Mouse (Mus musculus) forebrain, embryonic 10.5 days (tissue): ENCODE data around the gene Gm20422. TPM values are rescaled to one million over a fixed set of nuclear protein-coding genes. Genes with fewer than 3 reads are reported as not detected.
A peak's percentile ranks its signal among the peaks of the same experiment; 100 is the strongest.

Experiments used
- DNase-seq: peaks from one replicate; pipeline ENCODE4 v3.0.0-alpha.2; 2017; ENCODE audit warnings: low spot score; ENCODE audit errors: extremely low spot score
- H3K27ac ChIP-seq: fragments of 300-500 bp; sonication (generic); 2 replicates; pipeline ENCODE4 v1.5.1; 2016; ENCODE audit warnings: mild to moderate bottlenecking
- H3K27me3 ChIP-seq: fragments of 300-500 bp; sonication (generic); 2 replicates; pipeline ENCODE4 v1.6.1; 2016; ENCODE audit warnings: mild to moderate bottlenecking; ENCODE audit not compliant: poor library complexity, severe bottlenecking
- H3K36me3 ChIP-seq: fragments of 300-500 bp; sonication (generic); replicated peaks from 2 replicates; pipeline ENCODE4 v1.6.1; 2016; ENCODE audit warnings: mild to moderate bottlenecking, moderate library complexity
- H3K4me1 ChIP-seq: fragments of 300-500 bp; sonication (generic); 2 replicates; pipeline ENCODE4 v1.6.1; 2016
- H3K4me3 ChIP-seq: fragments of 300-500 bp; sonication (generic); 2 replicates; pipeline ENCODE4 v1.5.1; 2016; ENCODE audit warnings: mild to moderate bottlenecking, moderate library complexity
- H3K9me3 ChIP-seq: fragments of 300-500 bp; sonication (generic); 2 replicates; pipeline ENCODE4 v1.6.1; 2016; ENCODE audit warnings: mild to moderate bottlenecking, moderate library complexity
- WGBS: fragments of 180-500 bp; shearing (Covaris S2); methylation state at CpG from one replicate; pipeline ENCODE4 v1.1.7; 2016; 5-methylcytosine and 5-hydroxymethylcytosine counted together
- polyA plus RNA-seq: library from polyadenylated mRNA; unstranded; fragments of >200 nt; fragmentation: Nextera tagmentation; extraction: Ambion mirVana; gene quantifications from 2 replicates; pipeline ENCODE4 v1.2.1, GENCODE M21; 2016

Gene Gm20422
- polyA plus RNA-seq, 1 experiment from 2014 or later, result 0.82 TPM

DNA sequence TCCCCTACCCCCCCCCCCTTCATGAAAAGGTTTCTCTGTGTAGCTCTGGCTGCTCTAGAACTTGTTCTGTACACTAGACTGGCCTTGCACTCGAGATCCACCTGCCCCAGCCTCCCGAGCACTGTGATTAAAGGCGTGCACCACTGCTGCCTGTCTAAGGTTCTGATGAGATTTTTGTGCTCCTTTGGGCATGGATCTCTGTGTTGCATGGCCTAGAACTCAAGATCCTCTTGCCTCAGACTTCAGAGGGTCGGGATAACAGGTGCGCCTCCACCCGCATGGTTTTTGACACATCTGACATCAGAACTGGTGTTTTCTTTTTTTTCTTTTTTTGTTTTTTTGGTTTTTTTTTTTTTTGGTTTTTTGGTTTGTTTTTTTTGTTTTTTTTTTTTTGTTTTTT lies 29.9 kb upstream of the Gm20422 start:
- Histone ChIP-seq H3K4me3 (no peak overlapping the region), H3K27me3 (no peaks in the 10 kb centered on the region), H3K27ac (no peak overlapping the region), H3K4me1 (peaks cover 15% of the 10 kb centered on the region), H3K9me3 (no peaks in the 10 kb centered on the region), H3K36me3 (peaks cover 90% of the 10 kb centered on the region)
- DNase-seq, result no peak
- 92% methylated on average over 6 of the region's 6 CpGs for whole genome bisulfite sequencing

DNA sequence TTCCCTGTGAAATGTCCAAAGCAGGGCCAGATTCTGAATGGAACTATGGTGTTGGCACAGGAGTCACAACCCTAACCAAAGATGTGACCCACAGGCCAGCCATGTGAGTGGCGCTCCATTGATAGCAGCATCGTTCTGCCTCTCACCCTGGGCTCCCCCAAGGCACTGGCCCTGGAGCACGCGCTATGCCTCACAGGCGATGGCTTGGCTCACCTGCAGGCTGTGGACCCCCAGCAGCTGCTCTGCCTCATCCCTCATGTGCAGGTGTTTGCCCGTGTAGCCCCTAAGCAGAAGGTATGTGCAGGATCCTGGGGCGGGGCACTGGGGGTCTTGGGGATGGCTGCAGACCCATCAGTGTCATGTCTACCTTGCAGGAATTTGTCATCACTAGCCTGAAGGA lies 28.7 kb upstream of the Gm20422 start:
- WGBS, result 95% methylated on average over 7 of the region's 7 CpGs
- H3K9me3 ChIP-seq, result no peaks in the 10 kb centered on the region
- H3K36me3 ChIP-seq, result peaks cover 99% of the 10 kb centered on the region
- H3K27ac ChIP-seq, result no peak overlapping the region
- H3K4me1 ChIP-seq, result peaks cover 4% of the 10 kb centered on the region
- no peak overlapping the region for H3K4me3 ChIP-seq
- no peak for DNase-seq
- no peaks in the 10 kb centered on the region for H3K27me3 ChIP-seq

DNA sequence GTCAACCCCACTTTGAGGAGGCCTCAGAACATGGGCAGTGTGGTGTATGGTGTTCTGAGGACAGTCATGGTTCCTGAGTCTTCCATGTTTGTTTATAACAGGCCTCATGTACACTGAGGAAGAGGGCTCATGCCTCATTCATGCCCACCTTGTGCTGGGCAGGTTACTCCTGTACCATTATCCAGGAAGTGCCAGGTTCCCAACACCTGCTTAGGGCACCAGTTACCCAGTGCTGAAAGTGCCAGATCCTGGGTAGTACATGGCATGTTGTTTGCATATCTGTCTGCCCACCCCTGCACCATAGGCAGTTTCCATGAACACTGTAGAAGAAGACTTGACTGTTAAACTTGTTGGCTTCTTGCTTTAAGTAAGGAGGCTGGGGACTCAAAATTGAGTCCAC lies 27.5 kb upstream of the Gm20422 start:
- Histone ChIP-seq H3K4me3 (no peak overlapping the region), H3K27ac (no peak overlapping the region), H3K27me3 (no peaks in the 10 kb centered on the region), H3K4me1 (no peaks in the 10 kb centered on the region), H3K9me3 (no peaks in the 10 kb centered on the region), H3K36me3 (peaks cover 99% of the 10 kb centered on the region)
- DNase-seq, result no peak

DNA sequence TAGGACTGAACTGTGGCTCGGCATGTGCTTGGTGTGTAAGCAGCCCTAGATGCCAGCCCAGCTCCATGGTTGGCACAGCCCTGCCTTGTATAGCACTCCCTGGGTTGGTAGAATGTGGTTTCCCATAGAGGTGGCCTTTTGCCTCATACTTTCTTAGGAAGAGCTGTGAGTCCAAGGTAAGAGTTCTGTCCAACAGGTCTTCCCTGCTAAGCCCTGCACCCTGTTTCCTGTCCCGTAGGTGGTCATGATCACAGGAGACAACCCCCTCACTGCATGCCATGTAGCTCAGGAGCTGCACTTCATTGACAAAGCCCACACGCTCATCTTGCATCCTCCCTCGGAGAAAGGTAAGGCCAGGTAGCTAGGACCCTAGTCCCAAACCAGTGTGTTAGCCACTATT lies 27.1 kb upstream of the Gm20422 start:
- H3K27ac ChIP-seq, result no peak overlapping the region
- H3K27me3 ChIP-seq, result no peaks in the 10 kb centered on the region
- H3K36me3 ChIP-seq, result peaks cover 99% of the 10 kb centered on the region
- no peak overlapping the region for H3K4me3 ChIP-seq
- H3K9me3 ChIP-seq, result no peaks in the 10 kb centered on the region
- 97% methylated on average over 4 of the region's 4 CpGs for WGBS
- DNase-seq, result no peak
- H3K4me1 ChIP-seq, result no peaks in the 10 kb centered on the region

DNA sequence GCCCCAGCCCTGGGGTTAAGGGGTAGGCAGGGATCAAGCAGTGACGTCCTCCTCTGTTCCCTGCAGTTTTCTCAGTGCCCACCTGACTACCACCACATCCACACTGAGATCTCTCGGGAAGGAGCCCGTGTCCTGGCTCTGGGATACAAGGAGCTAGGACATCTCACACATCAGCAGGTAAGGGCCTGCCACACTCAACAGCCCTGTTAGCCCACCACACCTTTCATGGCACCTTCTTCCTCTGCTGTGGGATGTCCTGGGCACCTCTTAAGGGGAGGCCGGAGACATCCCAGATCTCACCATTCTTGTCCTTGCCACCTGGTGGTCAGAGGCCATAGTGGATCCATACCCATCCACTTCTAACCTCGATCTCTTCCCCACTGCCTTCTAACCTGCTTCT lies 25.3 kb upstream of the Gm20422 start:
- H3K36me3 ChIP-seq, result peaks cover 99% of the 10 kb centered on the region
- no peak overlapping the region for H3K27ac ChIP-seq
- H3K4me1 ChIP-seq, result no peaks in the 10 kb centered on the region
- DNase-seq, result no peak
- H3K9me3 ChIP-seq, result no peaks in the 10 kb centered on the region
- H3K27me3 ChIP-seq, result no peaks in the 10 kb centered on the region
- no peak overlapping the region for H3K4me3 ChIP-seq
- 91% methylated on average over 5 of the region's 5 CpGs for WGBS

DNA sequence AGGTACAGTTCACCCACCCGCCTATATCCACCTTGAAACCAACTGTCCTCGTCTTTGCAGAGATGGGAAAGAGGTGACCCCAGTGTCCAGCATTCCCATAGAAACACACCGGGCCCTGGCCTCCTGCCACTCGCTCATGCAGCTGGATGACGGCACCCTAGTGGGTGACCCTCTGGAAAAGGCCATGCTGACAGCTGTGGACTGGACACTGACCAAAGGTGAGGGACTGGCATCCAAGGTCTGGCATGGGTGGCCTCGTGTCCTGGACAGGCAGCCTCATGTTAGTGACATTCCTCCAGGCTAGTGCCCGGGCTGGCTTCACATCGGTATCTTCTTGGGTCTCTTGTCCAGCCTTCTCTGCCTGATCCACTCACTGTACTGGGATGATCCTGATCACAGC lies 24.6 kb upstream of the Gm20422 start:
- Histone ChIP-seq H3K27me3 (no peaks in the 10 kb centered on the region), H3K36me3 (peaks cover 100% of the 10 kb centered on the region), H3K9me3 (no peaks in the 10 kb centered on the region), H3K4me1 (no peaks in the 10 kb centered on the region), H3K4me3 (no peak overlapping the region), H3K27ac (no peak overlapping the region)
- DNase-seq, result no peak
- WGBS, result 93% methylated on average over 8 of the region's 8 CpGs

DNA sequence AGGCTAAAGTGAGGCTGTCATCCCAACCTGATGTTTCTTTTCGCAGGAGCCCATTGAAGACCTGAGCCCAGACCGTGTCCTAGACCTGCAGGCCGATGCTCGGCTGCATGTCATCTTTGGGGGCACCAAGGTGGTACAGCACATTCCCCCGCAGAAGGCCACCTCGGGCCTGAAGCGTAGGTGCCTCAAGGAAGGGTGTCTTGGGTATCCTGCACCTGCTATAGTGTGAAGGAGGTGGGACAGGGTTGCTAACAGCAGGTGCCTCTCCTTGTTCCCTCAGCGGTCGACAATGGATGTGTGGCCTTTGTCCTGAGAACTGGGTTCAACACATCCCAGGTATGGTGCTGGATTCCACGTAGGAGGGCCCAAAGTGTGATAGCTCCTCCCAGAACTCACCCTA lies 23.0 kb upstream of the Gm20422 start:
- peaks cover 100% of the 10 kb centered on the region for H3K36me3 ChIP-seq
- H3K27ac ChIP-seq, result no peak overlapping the region
- H3K9me3 ChIP-seq, result no peaks in the 10 kb centered on the region
- H3K27me3 ChIP-seq, result no peaks in the 10 kb centered on the region
- DNase-seq, result no peak
- H3K4me1 ChIP-seq, result peaks cover 10% of the 10 kb centered on the region
- no peak overlapping the region for H3K4me3 ChIP-seq
- 92% methylated on average over 10 of the region's 10 CpGs for WGBS

DNA sequence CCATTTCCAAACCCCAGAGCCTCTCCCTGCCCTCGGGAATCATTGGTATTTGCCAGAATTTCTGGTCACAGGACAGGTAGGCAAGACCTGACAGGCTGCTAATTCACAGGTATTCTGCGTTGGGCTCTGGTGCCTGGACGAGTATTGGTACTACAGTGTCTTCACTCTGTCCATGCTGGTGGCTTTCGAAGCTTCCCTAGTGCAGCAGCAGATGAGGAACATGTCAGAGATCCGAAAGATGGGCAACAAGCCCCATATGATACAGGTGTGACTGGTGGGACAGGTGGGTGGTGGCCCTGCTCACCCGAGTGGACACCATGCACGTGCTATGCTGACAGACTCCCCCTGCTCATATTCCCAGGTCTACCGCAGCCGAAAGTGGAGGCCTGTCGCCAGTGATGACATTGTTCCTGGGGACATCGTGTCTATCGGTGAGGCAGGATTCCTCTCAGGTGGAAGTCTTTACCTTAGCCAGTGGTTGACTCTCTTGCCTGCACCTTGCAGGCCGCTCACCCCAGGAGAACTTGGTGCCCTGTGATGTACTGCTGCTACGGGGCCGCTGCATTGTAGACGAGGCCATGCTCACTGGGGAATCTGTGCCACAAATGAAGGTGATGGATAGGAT lies 22.1 kb upstream of the Gm20422 start:
- H3K27ac ChIP-seq, result no peak overlapping the region
- H3K4me1 ChIP-seq, result peaks cover 18% of the 10 kb centered on the region
- no peaks in the 10 kb centered on the region for H3K9me3 ChIP-seq
- H3K4me3 ChIP-seq, result no peak overlapping the region
- H3K36me3 ChIP-seq, result peaks cover 92% of the 10 kb centered on the region
- H3K27me3 ChIP-seq, result no peaks in the 10 kb centered on the region
- DNase-seq, result no peak
- WGBS, result 94% methylated on average over 16 of the region's 16 CpGs

DNA sequence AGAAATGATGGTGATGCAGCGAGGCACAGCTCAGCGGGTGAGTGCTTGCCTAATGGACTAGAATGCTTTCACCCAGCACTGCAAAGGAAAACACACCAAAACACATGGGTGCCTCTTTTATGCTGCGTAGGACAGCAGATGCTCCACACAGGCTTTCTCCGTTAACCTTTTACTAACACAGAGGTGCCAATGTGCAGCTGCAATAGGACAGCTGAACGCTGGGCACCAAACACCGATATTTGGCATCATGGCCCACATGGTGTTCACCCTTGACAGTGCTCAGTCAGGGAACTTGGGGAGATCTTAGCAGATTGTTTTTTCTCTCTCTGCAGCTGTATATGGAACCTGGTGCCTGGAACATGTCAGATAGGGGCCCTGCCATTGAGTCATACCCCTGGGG lies 20.2 kb upstream of the Gm20422 start:
- no peak for DNase-seq
- Histone ChIP-seq H3K27ac (no peak overlapping the region), H3K36me3 (peaks cover 73% of the 10 kb centered on the region), H3K9me3 (no peaks in the 10 kb centered on the region), H3K27me3 (no peaks in the 10 kb centered on the region), H3K4me1 (peaks cover 25% of the 10 kb centered on the region), H3K4me3 (no peak overlapping the region)
- WGBS, result 94% methylated on average over 6 of the region's 6 CpGs

DNA sequence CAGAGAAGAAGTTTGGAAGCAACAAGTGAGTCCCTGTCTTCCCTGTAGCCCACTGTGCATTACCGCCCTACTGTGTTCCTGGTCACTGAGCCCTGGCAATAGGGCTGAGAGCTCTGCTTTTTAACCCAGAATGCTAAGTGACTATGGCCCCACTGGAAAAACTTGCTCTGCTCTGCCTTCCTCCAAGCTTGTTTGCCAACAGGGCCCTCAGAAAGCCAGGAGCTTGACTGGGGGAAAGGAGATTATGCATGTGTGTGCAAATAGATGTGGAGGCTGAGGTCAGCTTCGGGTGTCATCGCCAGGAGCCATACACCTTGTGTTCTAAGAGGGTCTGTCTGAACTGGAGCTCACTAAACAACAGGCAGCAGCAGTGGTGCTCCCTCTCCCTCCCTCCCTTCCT lies 19.4 kb upstream of the Gm20422 start:
- no peak overlapping the region for H3K27ac ChIP-seq
- WGBS, result 95% methylated on average over 3 of the region's 3 CpGs
- H3K4me1 ChIP-seq, result peaks cover 28% of the 10 kb centered on the region
- H3K9me3 ChIP-seq, result no peaks in the 10 kb centered on the region
- no peak for DNase-seq
- no peaks in the 10 kb centered on the region for H3K27me3 ChIP-seq
- peaks cover 65% of the 10 kb centered on the region for H3K36me3 ChIP-seq
- H3K4me3 ChIP-seq, result no peak overlapping the region

DNA sequence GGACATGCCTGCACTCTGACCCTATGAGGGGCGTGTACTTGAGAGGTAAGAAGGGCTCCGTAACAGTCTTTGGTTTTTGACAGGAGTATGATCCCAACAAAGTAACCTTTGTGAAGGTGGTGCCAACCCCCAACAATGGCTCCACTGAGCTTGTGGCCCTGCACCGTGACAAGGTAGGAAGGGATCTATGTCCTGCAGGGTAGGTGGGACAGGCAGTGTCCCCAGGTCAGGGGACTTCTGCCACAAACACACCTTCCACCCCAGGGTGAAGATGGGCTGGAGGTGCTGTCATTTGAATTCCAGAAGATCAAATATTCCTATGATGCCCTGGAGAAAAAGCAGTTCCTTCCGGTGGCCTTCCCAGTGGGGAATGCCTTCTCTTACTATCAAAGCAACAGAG lies 19.0 kb upstream of the Gm20422 start:
- no peak for DNase-seq
- H3K4me1 ChIP-seq, result peaks cover 28% of the 10 kb centered on the region
- no peaks in the 10 kb centered on the region for H3K9me3 ChIP-seq
- peaks cover 60% of the 10 kb centered on the region for H3K36me3 ChIP-seq
- WGBS, result 93% methylated on average over 4 of the region's 4 CpGs
- H3K27me3 ChIP-seq, result no peaks in the 10 kb centered on the region
- H3K27ac ChIP-seq, result no peak overlapping the region
- H3K4me3 ChIP-seq, result no peak overlapping the region

DNA sequence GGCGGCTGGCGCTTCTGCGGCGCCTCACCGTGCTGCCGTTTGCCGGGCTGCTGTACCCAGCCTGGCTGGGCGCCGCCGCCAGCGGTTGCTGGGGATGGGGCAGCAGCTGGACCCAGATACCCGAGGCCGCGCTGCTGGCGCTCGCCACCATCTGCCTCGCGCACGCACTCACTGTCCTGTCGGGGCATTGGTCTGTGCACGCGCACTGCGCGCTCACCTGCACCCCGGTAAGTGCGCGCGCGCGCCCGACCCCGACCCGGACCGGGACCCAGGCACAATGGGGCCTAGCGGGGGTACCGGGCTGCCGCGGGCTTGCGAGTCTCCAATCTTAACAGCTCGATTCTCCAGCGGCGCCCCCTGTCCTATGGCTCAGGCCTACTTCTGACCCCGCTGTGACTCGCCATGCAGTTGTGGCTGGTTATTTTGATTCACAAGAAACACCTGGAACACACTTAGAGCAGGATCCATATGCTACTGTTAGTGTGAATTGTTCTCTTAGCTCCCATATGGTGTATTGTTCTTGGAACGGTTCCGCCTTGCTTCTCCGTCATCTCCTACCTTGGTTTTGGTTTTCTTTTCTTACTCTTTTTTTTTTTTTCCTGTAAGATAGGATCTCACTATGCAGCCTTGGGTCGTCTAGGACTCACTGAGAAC lies 16.9 kb upstream of the Gm20422 start:
- Histone ChIP-seq H3K4me3 (peak overlapping the region; percentile 87), H3K27ac (peak overlapping the region; percentile 97), H3K27me3 (no peaks in the 10 kb centered on the region), H3K9me3 (no peaks in the 10 kb centered on the region), H3K4me1 (peaks cover 28% of the 10 kb centered on the region), H3K36me3 (peaks cover 39% of the 10 kb centered on the region)
- DNase-seq, result peak; percentile 53
- WGBS, result under 1% methylated on average over 48 of the region's 48 CpGs

DNA sequence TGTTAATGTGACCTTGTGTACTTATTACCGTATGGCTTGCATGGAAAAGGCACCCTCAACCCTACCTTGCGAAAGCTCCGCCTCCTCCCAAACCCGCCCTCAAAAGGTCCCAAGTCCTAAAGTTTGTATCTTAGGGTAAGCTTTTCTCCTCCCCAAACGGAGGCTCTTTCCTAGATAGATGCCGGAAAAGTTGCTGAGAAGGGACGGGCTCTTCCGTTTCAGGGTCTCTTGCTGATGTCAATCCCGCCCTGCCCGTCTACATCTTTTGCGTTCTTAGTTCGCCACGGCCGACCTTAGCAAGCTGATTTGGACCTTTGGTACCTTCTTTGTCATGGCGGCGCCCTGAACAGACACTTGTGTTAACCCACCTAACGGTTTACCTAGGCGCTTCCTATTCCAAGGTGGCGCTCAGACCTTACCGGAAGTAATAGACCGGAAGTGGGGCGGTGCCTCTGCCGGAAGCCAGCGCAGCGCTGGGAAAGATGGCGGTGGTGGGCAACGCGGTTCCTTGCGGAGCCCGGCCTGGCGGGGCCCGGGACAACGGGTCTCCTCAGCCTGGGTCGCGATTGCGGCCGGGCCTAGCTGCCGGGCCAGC lies 16.2 kb upstream of the Gm20422 start, which contains the start of the genes Atp13a1 and Zfp866:
TSS of gene Atp13a1 (plus strand) at position 391 of the 595 bp plus-strand sequence.
TSS of gene Zfp866 (minus strand) at position 406 of the 595 bp plus-strand sequence.
- Histone ChIP-seq H3K4me1 (peaks cover 28% of the 10 kb centered on the region), H3K27me3 (no peaks in the 10 kb centered on the region), H3K9me3 (no peaks in the 10 kb centered on the region), H3K27ac (peak within 1 kb of the TSS; percentile 97), H3K36me3 (peaks cover 33% of the 10 kb centered on the region), H3K4me3 (peak within 1 kb of the TSS; percentile 87)
- WGBS, result under 1% methylated on average over 38 of the region's 38 CpGs
- DNase-seq, result peak; percentile 92
